Mouse (Mus musculus): Measurements from ENCODE around the gene B4galnt1. TPM values are rescaled to one million over a fixed set of nuclear protein-coding genes. Genes with fewer than 3 reads are reported as not detected.

B4galnt1 gene
- polyA plus RNA-seq, 1 experiment from 2014 or later = 74.6 TPM

DNA sequence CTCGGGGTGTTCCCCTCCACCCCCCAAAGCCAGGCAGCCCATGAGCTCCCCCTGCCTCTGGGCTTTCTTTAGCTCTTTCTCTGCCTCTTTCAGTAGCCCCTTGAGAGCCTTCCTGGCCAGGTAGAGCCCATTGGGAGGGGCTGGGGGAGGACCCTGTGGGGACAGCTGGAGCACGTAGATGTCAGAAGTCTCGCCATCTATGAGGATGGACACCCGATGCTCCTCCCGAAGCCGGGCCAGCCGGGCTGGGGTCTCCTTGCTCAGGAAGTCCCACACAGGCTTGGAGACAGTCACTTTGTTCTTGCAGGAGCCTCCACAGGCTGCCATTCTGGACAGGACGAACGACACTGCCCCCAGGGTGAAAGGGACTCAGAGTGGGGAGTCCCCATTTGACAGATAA lies 28.0 kb downstream of the B4galnt1 start:
- 83% methylated on average over 9 of the region's 9 CpGs for WGBS
- Histone ChIP-seq H3K27ac (replicated peaks) (no peak overlapping the region), H3K9me3 (no peaks in the 10 kb centered on the region), H3K4me1 (replicated peaks) (peaks cover 56% of the 10 kb centered on the region), H3K36me3 (peaks cover 21% of the 10 kb centered on the region), H3K4me3 (no peak overlapping the region), H3K27me3 (no peaks in the 10 kb centered on the region), H3K9ac (no peak overlapping the region), H3K4me2 (no peak overlapping the region)
- no peak for ATAC-seq (ENCODE audit: low FRiP score, low read depth)

DNA sequence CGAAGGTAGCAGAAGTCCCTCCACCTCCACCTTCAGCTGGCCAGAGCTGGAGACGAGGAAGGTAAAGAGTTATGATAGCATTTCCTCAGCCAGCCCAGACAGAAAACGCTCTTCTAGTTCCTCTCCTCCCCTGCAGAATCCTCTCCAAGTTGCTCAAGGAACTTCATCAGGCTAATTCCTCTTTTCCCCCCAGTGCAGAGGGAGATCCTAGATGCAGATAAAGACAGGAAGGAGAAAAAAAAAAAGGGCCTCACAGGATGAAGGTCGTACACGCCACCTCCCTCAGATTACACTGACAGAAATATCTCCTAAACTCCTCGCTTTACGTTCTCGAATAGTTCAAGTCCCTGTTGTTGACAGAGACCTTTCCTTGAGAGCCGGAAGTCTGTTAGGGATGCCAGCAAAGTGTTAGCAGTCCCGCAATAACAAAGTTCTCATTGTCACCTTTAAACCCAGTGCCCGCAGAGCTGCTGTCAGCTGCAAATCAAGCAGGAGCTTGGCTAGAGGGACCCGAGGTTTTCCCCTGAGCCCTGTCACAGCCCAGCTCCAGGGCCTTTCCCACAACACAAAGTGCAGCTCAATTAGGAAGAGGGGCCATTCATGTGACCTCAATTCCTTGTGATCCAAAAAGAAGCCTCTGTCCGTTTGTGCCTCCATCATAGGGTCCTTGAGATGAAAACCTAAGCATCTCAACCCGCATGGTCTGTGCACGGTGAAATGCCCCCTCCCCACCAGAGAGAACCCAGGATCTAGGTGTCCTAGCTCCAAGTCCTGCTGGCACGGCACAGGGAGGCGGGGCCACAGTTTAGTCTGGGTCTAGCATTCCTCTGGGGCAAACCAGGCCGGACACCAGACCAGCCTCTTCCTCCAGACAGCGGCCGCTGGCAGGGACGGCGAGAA lies 29.7 kb downstream of the B4galnt1 start:
- 23% methylated on average over 22 of the region's 22 CpGs for WGBS
- Histone ChIP-seq H3K9me3 (no peaks in the 10 kb centered on the region), H3K36me3 (peaks cover 33% of the 10 kb centered on the region)

DNA sequence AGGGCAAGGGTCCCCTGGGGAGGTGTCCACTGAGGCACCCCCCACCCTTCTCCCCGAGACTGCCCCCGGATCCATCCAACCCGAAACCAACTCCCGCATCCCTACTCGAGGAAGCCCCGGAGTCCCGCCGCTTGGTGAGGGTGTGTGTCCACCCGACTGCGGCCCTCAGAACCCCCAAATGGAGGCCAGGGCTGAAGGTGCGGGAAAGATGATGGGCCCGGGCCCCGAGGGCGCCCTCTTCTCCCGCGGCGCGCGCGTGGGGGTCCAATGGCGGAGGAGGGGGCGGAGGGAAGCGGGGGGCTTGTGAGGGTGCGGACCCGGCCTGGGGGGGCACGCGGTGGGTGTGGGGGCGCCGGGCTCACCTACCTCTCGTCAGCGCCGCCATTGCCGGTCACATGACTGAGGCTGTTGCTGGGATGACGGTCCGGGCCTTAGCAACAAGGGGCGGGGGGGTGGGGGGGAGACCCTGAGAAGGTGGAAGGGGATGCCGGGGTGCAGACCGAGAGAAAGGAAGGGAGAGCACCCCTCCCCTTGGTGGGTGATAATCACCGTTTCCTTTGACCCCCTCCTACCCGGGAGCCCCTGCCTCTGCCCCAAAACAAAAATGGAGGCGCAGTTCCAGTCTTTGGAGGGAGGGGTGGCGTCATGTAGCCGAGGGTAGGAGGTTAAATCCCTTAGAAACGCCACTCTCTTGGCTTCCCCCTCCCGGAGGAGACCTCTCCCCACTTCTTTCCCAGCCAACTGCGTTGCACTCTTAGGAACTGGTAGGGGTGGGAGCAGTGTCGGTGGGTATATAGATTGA lies 30.5 kb downstream of the B4galnt1 start, which contains the start of gene Dtx3:
Dtx3 (minus strand) TSS at position 401 of the 802 bp plus-strand sequence.
- H3K9me3 ChIP-seq = no peaks in the 10 kb centered on the region
- WGBS = under 1% methylated on average over 31 of the region's 47 CpGs
- H3K4me3 ChIP-seq = peak within 1 kb of the TSS; percentile 98
- H3K4me2 ChIP-seq = peak within 1 kb of the TSS; percentile 71
- peaks cover 32% of the 10 kb centered on the region for H3K36me3 ChIP-seq
- H3K27ac ChIP-seq (replicated peaks) = peak within 1 kb of the TSS; percentile 95
- H3K4me1 ChIP-seq (replicated peaks) = peaks cover 33% of the 10 kb centered on the region
- peak within 1 kb of the TSS; percentile 99 for H3K9ac ChIP-seq
- ATAC-seq (ENCODE audit: low FRiP score, low read depth) = peak; percentile 61
- no peaks in the 10 kb centered on the region for H3K27me3 ChIP-seq

More for the DNA sequence above, 29.7 kb downstream of the B4galnt1 start:
- H3K9ac ChIP-seq = peak overlapping the region; percentile 99
- ATAC-seq (ENCODE audit: low FRiP score, low read depth) = peak; percentile 39
- no peaks in the 10 kb centered on the region for H3K27me3 ChIP-seq
- peaks cover 42% of the 10 kb centered on the region for H3K4me1 ChIP-seq (replicated peaks)
- peak overlapping the region; percentile 98 for H3K4me3 ChIP-seq
- H3K27ac ChIP-seq (replicated peaks) = peak overlapping the region; percentile 95
- peak overlapping the region; percentile 71 for H3K4me2 ChIP-seq

DNA sequence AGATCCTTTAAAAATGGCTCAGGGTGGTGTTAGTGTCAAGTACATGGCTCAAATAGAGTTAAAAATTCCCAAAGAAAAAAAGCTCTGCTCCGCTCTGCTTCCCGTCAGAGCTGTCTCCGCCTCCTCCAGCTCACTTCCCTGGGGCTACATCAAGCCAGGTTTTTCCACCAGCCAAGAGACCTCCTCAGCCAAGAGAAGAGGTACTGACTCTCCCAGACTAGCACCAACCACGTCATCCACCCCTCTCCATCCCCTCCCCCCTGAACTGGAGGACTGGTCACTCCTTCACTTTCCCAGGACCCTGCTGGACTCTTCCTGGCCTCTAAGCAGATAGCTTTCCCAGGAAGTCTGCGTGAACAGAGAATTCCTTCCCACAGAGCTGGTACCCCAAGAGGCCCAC lies 31.4 kb downstream of the B4galnt1 start:
- H3K27me3 ChIP-seq = no peaks in the 10 kb centered on the region
- H3K4me3 ChIP-seq = peak overlapping the region; percentile 98
- H3K4me2 ChIP-seq = peak overlapping the region; percentile 71
- H3K9ac ChIP-seq = peak overlapping the region; percentile 99
- peaks cover 29% of the 10 kb centered on the region for H3K36me3 ChIP-seq
- peaks cover 25% of the 10 kb centered on the region for H3K4me1 ChIP-seq (replicated peaks)
- 4% methylated on average over 5 of the region's 5 CpGs for WGBS
- peak overlapping the region; percentile 95 for H3K27ac ChIP-seq (replicated peaks)
- no peaks in the 10 kb centered on the region for H3K9me3 ChIP-seq
- peak; percentile 65 for ATAC-seq (ENCODE audit: low FRiP score, low read depth)

DNA sequence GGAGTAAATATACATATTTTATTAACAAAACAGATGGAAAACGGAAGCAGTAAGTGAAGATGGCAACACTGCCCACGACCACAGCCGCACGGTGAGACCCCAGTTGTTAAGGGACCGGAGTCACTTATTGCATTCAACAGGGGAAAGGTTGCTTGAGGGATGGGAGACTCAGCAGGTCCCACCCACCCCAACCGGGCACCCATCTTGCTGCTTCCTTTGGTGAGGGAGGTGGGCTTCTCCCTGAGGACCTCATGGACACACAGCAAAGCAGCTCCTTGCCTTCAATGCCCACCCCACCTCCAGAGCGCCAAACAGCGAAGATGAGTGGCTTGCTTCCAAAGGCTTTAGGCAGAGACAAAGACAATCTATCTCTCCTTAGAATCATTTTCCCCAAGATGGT lies 32.1 kb downstream of the B4galnt1 start:
- H3K36me3 ChIP-seq = peaks cover 24% of the 10 kb centered on the region
- no peak overlapping the region for H3K9ac ChIP-seq
- H3K4me3 ChIP-seq = no peak overlapping the region
- no peaks in the 10 kb centered on the region for H3K9me3 ChIP-seq
- H3K27ac ChIP-seq (replicated peaks) = no peak overlapping the region
- no peak overlapping the region for H3K4me2 ChIP-seq
- H3K27me3 ChIP-seq = no peaks in the 10 kb centered on the region
- peaks cover 25% of the 10 kb centered on the region for H3K4me1 ChIP-seq (replicated peaks)
- WGBS = 83% methylated on average over 8 of the region's 8 CpGs
- ATAC-seq (ENCODE audit: low FRiP score, low read depth) = no peak

DNA sequence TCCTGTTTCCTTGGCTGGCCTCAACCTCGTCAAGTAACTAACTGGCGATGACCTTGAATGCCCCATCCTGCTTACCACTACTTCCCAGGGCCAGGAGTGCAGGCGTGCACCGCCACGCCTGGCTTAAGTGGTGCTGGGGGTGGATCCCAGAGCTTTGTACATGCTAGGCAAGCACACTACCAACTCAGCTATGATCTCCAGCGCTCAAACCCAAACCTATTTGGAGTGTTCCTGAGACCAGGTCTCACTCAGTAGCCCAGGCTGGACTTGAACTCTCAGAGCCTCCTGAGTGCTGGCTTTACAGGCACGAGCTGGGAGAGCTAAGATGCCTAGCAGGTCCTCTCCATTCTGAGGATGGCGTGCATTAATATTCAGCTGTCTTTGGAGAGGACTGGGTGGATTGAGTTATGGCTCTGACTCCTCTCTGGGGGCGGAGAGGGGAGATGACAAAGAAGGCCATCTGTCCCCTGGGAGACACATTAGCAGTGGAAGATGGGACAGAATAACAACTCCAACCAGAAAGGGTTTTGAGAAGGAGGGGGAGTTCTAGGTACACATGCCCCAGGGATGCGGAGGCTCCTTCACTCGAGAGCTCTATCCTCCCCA lies 32.6 kb downstream of the B4galnt1 start:
- H3K27me3 ChIP-seq = no peaks in the 10 kb centered on the region
- no peak overlapping the region for H3K27ac ChIP-seq (replicated peaks)
- peaks cover 25% of the 10 kb centered on the region for H3K4me1 ChIP-seq (replicated peaks)
- no peak overlapping the region for H3K4me3 ChIP-seq
- ATAC-seq (ENCODE audit: low FRiP score, low read depth) = no peak
- WGBS = 76% methylated on average over 11 of the region's 11 CpGs
- H3K9ac ChIP-seq = no peak overlapping the region
- H3K4me2 ChIP-seq = no peak overlapping the region
- H3K36me3 ChIP-seq = peaks cover 23% of the 10 kb centered on the region
- no peaks in the 10 kb centered on the region for H3K9me3 ChIP-seq

DNA sequence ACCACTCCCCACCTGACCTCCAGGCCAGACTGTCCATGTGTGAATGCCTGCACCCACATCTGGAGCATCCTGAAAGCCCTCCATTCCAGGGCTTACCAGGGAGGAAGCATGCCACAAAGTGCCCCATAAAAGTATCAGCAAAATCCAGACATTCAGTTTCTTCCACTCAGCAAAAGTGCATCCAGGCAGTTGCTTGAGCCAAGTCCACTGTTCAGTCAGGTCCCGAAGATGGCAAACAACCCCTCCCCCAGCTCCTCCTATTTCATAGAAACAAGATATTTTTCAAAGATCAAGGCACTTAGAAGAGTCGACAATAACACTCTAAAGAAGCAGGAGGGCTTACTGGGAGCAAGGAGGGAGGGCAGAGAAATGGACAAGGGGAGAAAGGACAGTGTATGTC lies 33.5 kb downstream of the B4galnt1 start:
- Histone ChIP-seq H3K9me3 (no peaks in the 10 kb centered on the region), H3K4me3 (no peak overlapping the region), H3K27me3 (no peaks in the 10 kb centered on the region), H3K9ac (no peak overlapping the region), H3K4me2 (no peak overlapping the region), H3K27ac (replicated peaks) (no peak overlapping the region; the same call in 1 of the 2 replicates), H3K4me1 (replicated peaks) (peaks cover 21% of the 10 kb centered on the region), H3K36me3 (peaks cover 27% of the 10 kb centered on the region)
- ATAC-seq (ENCODE audit: low FRiP score, low read depth) = no peak
- 84% methylated on average over 2 of the region's 2 CpGs for WGBS

DNA sequence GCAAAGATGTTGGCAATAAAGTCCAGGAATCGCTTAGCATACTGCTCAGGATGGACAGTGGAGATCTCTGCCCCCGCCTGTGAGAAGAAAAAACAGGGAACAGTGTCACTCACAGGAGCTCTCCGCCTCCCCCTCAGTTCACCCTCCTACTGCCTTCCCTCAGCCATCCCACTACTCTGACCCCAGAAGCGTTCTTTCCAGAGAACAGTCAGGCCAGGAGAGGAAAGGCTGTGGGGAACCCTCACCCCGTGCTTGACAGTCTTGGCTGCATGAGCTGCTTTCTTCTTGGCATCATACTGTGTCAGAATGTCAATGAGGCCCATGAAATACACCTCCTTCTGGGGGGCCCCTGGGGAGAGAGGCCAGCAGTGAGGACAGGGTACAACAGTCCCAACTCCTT lies 34.0 kb downstream of the B4galnt1 start:
- Histone ChIP-seq H3K9me3 (no peaks in the 10 kb centered on the region), H3K27me3 (no peaks in the 10 kb centered on the region), H3K9ac (no peak overlapping the region), H3K4me2 (no peak overlapping the region), H3K4me1 (replicated peaks) (peaks cover 19% of the 10 kb centered on the region), H3K36me3 (peaks cover 33% of the 10 kb centered on the region), H3K4me3 (no peak overlapping the region), H3K27ac (replicated peaks) (no peak overlapping the region)
- 70% methylated on average over 5 of the region's 5 CpGs for WGBS
- ATAC-seq (ENCODE audit: low FRiP score, low read depth) = no peak

DNA sequence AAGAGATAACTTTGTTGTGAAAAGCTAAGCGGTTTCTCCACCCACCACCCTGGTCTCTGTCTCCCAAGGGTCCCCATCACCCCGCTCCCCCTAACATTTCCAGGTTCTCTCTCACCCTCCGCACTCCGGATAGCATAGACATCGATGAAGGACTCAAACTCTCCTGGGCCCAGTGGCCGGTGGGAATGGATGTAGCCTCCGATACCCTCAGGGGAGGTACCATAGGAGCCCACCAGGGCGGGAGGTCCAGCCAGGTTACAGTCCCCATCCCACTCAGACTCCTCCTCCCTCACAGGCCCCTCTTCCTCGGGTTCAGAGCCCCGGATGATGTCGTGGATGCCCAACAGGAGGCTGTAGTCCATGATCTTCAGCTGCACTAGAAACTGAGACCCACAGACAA lies 34.4 kb downstream of the B4galnt1 start:
- Histone ChIP-seq H3K36me3 (peaks cover 37% of the 10 kb centered on the region), H3K4me1 (replicated peaks) (peaks cover 15% of the 10 kb centered on the region), H3K9me3 (no peaks in the 10 kb centered on the region), H3K27ac (replicated peaks) (no peak overlapping the region), H3K4me2 (no peak overlapping the region), H3K4me3 (no peak overlapping the region), H3K27me3 (no peaks in the 10 kb centered on the region), H3K9ac (no peak overlapping the region)
- 79% methylated on average over 11 of the region's 11 CpGs for WGBS
- no peak for ATAC-seq (ENCODE audit: low FRiP score, low read depth)

DNA sequence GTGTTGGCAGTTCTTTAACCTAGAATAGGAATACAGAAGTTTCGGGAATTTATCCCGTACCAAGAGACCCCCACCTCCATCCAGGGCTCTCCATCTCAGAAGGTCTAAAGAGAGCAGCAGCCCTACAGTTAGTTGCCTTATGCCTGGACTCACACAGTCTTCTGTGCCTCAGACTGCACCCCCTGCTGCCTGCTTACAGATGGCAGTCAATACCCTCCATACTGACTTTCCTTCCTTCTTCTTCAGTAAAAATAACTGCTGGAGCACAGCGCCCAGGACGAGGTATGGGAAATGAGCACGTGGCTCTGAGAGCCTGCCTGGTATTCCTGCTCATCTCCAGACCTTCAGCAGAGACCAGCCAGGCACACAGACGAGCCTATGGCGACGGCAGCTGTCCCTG lies 35.3 kb downstream of the B4galnt1 start:
- no peak for ATAC-seq (ENCODE audit: low FRiP score, low read depth)
- 92% methylated on average over 8 of the region's 8 CpGs for WGBS

DNA sequence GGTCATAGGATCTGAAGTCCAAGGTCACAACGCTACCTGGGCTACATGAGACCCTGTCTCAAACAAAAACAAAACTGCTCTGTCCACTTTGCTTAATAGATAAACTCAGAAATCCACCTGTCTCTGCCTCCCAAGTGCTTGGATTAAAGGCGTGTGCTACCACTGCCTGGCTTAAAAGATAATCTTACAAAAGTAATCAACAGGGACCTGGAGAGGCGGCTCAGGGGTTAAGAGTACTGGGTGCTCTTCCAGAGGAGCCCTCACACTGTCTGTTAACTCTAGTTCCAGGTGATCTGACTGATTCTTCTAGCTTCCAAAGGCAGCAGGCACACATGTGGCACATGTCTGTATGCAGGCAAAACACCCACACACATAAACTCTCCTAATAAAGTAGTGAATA lies 38.1 kb downstream of the B4galnt1 start:
- H3K27ac ChIP-seq (replicated peaks) = no peak overlapping the region
- H3K9me3 ChIP-seq = no peaks in the 10 kb centered on the region
- 93% methylated on average over 3 of the region's 3 CpGs for WGBS
- H3K4me1 ChIP-seq (replicated peaks) = no peaks in the 10 kb centered on the region
- no peak overlapping the region for H3K9ac ChIP-seq
- no peak overlapping the region for H3K4me2 ChIP-seq
- no peak for ATAC-seq (ENCODE audit: low FRiP score, low read depth)
- H3K27me3 ChIP-seq = no peaks in the 10 kb centered on the region
- peaks cover 59% of the 10 kb centered on the region for H3K36me3 ChIP-seq
- no peak overlapping the region for H3K4me3 ChIP-seq

More for the DNA sequence above, 35.3 kb downstream of the B4galnt1 start:
- Histone ChIP-seq H3K4me2 (no peak overlapping the region), H3K27ac (replicated peaks) (no peak overlapping the region), H3K9ac (no peak overlapping the region), H3K27me3 (no peaks in the 10 kb centered on the region), H3K4me3 (no peak overlapping the region), H3K9me3 (no peaks in the 10 kb centered on the region), H3K4me1 (replicated peaks) (peaks cover 10% of the 10 kb centered on the region), H3K36me3 (peaks cover 45% of the 10 kb centered on the region)

Data from hindbrain, embryonic 15.5 days (tissue).